Mouse (Mus musculus) megakaryocyte progenitor cell, adult 5-6 weeks (primary cell): Measurements from ENCODE around the gene Scn4b. TPM values are rescaled to one million over a fixed set of nuclear protein-coding genes. Genes with fewer than 3 reads are reported as not detected.
A peak's percentile ranks its signal among the peaks of the same experiment; 100 is the strongest.

ENCODE experiments used
- ATAC-seq: replicated peaks from 2 replicates; pipeline ENCODE4 v1.8.0; 2016; ENCODE audit warnings: mild to moderate bottlenecking, moderate TSS enrichment, inconsistent platforms; ENCODE audit not compliant: poor library complexity
- total RNA-seq, 2 experiments: library from RNA; stranded (forward) in 1 of 2; stranded (reverse) in 1 of 2; fragments of 157-497, 149-512 nt in 1 of 2; fragments of 200-1000 nt in 1 of 2; gene quantifications; 2 replicates each; pipeline versions ENCODE4 v1.2.3 to v1.2.4; 2015 to 2017

Scn4b gene
- total RNA-seq, 2 experiments from 2014 or later = not detected

- ATAC-seq = no peak
Observed at GRCm38 (mm10) chr9:45125211-45125610, 13.0 kb upstream of the Scn4b start.

- no peak for ATAC-seq
Observed at GRCm38 (mm10) chr9:45126941-45127340, 11.3 kb upstream of the Scn4b start.

- no peak for ATAC-seq
Observed at GRCm38 (mm10) chr9:45130119-45130518, 8.1 kb upstream of the Scn4b start.

GRCm38 (mm10) chr9:45133484-45134310 is 4.5 kb upstream of the Scn4b start:
- ATAC-seq = peak; percentile 53; the same call in 1 of the 2 replicates

GRCm38 (mm10) chr9:45136442-45137169 is 1.6 kb upstream of the Scn4b start:
- ATAC-seq = no peak

- ATAC-seq = no peak
Observed at GRCm38 (mm10) chr9:45139082-45139481, 887 bp downstream of the Scn4b start.

- ATAC-seq = no peak
Observed at GRCm38 (mm10) chr9:45140945-45141344, 2.8 kb downstream of the Scn4b start.

- no peak for ATAC-seq
Observed at GRCm38 (mm10) chr9:45142686-45143085, 4.5 kb downstream of the Scn4b start.

- ATAC-seq = no peak
Observed at GRCm38 (mm10) chr9:45145533-45146266, 7.5 kb downstream of the Scn4b start.

GRCm38 (mm10) chr9:45146267-45146597 is 8.0 kb downstream of the Scn4b start:
- peak; percentile 65 for ATAC-seq

- no peak for ATAC-seq
Observed at GRCm38 (mm10) chr9:45150933-45151332, 12.7 kb downstream of the Scn4b start.

- no peak for ATAC-seq
Observed at GRCm38 (mm10) chr9:45153361-45153760, 15.2 kb downstream of the Scn4b start.

GRCm38 (mm10) chr9:45167903-45168302 is 29.7 kb downstream of the Scn4b start:
- ATAC-seq = no peak

GRCm38 (mm10) chr9:45170150-45170549 is 32.0 kb downstream of the Scn4b start:
- no peak for ATAC-seq

- 0 out of 2 replicates have a peak, but pooled peaks have one; percentile 9 for ATAC-seq
Observed at GRCm38 (mm10) chr9:45171073-45171610, 32.9 kb downstream of the Scn4b start.

- ATAC-seq = no peak
Observed at GRCm38 (mm10) chr9:45173475-45173874, 35.3 kb downstream of the Scn4b start.

- ATAC-seq = 0 out of 2 replicates have a peak, but pooled peaks have one; percentile 20
Observed at GRCm38 (mm10) chr9:45179282-45179681, 41.1 kb downstream of the Scn4b start.

GRCm38 (mm10) chr9:45181770-45182169 is 43.6 kb downstream of the Scn4b start, which contains the start of gene BC049352:
Gene BC049352, plus strand, starts transcription at chr9:45182007.
- ATAC-seq = 0 out of 2 replicates have a peak, but pooled peaks have one; percentile 11

- no peak for ATAC-seq
Observed at GRCm38 (mm10) chr9:45182521-45182920, 44.3 kb downstream of the Scn4b start.

- ATAC-seq = no peak
Observed at GRCm38 (mm10) chr9:45183266-45183665, 45.1 kb downstream of the Scn4b start.

GRCm38 (mm10) chr9:45185250-45185649 is 47.1 kb downstream of the Scn4b start:
- ATAC-seq = no peak
